Mouse (Mus musculus) spleen, postnatal 14 days (tissue): Measurements from ENCODE around the gene Olfr1186.
"Not testable (repeated sequence)": the region's sequence is repeated elsewhere in the genome, so short reads cannot be mapped to it uniquely, and the experiment has no call there.

Experiments
- DNase-seq, 2 experiments: peaks; one replicate each; pipeline ENCODE4 v3.0.0; 2021 to 2022; ENCODE audit warnings: low spot score in 2 of 2

Gene Olfr1186

DNA sequence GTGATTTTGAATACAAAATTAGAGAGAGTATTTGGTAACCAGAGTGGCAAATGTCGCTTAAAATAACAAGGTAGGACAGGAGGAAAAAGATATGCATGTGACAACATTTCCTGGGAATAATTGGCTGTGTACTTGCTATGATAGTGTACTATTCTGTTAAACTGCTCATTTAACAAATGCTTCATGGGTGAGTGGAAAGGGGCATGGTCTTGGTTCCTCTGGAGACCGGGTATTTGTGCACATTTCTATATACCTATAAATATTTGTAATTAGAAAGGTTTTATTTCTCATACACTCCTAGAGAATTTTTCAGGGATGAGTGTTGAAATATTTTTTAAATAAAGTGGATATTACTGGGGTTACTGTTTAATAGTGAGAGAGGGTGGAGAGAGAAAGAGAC lies at the start of gene Olfr1186:
Gene Olfr1186 (plus strand): TSS at position 301 of the 400 bp plus-strand sequence.
- DNase-seq, result no peak

DNA sequence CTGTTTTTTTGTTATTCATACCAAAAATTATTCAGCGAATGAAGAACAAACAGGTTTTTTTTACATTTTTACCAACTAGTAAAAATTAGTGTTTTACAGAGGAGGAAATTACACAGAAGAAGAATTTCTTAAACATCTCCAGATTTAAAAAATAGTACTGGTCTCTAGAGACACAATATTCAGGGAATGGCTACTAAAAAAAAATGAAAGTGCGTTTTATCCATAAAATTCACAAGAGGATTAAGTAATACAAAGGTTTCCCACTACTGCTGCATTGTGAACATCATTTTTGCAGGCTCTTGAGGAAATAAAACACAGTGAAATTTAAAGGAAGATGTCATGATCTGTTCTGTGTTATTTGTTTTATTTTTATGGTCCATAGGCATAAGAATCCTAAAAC lies 35.1 kb upstream of the Olfr1186 start, which contains the start of gene Olfr1184:
Gene Olfr1184 (plus strand): TSS at position 301 of the 400 bp plus-strand sequence.
- DNase-seq, result no peak

DNA sequence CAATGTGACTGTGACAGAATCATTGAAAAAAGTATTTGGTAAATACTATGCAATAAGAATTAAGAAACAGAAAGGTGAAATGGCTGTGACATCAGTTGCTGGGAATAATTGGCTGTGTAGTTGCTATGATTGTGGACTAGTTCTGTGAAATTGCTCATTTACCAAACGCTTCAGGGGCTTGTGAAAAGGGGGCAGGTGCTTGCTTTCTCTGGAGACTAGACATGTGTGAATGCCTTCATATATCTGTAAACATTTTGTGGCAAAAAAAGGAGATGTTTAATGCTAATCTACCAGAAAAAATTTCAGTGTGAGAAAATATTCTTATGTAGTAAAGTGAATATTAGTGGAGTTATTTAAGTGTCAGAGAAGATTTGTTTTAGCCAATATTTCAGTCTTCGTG lies 25.3 kb upstream of the Olfr1186 start, which contains the start of gene Olfr1185-ps1:
Gene Olfr1185-ps1 (plus strand): TSS at position 301 of the 400 bp plus-strand sequence.
- DNase-seq, result no peak

DNA sequence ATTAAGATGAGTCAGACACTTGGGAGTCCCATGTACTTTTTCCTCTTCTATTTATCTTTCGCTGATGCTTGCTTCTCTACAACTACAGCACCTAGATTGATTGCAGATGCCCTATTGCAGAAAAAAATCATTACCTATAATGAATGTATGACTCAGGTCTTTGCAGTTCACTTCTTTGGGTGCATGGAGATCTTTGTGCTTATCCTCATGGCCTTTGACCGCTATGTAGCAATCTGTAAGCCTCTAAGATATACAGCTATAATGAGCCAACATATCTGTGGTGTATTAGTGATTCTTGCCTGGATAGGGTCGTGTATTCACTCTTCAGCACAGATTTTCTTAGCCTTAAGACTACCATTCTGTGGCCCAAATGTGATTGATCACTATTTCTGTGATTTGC lies 7.4 kb downstream of the Olfr1186 start:
- DNase-seq, result no peak

DNA sequence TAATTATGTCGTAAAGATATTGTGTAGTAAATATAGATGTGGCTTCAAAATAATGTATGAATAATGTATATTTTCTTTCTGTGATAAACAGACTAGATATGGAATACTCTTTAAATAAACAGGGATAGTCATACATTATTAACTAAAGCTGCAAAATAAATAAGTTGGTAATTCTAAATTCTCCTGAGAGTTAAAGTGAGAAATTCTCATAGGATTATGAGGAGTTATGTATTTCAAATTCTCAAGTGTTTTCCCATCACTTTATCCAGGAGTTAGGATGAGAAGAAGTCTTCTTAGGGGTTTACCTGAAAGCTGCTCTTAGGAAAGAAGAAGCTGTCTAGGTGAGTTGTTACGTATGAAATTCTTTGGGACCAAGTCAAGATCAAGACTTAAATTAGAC lies 38.3 kb downstream of the Olfr1186 start, which contains the start of gene Olfr1188:
Gene Olfr1188 (plus strand): TSS at position 301 of the 400 bp plus-strand sequence.
- DNase-seq, result no peak

DNA sequence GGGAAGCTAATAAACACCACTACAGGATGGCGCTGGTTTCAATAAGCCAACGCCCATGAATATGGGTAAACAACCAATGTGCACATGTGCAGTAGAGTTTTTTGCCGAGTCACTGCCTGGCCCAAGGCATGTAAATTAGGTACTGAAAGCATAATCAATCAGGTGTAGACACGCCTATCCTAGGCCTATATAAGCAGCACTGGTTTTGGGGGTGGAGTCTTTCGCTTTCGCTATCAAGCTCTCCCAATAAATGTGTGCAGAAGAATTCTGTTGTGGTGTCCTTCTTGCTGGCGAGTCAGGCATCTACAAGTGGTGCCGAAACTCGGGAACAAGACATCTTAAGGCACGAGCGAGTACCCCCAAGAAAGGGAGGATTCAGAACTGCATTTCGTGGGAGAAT lies 54.3 kb downstream of the Olfr1186 start:
- not testable (repeated sequence) for DNase-seq
